Mouse (Mus musculus) olfactory bulb, adult 2 months (tissue): ENCODE measurements around the gene Itgb8.

Experiments
- CTCF ChIP-seq: fragments of 200-500 bp; IDR thresholded peaks from 2 replicates; pipeline ENCODE4 v1.5.1; 2012; ENCODE audit warnings: low read depth, mild to moderate bottlenecking, low read length, moderate library complexity; ENCODE audit not compliant: insufficient read depth
- POLR2A ChIP-seq: fragments of 200-500 bp; IDR thresholded peaks from 2 replicates; pipeline ENCODE4 v1.6.1; 2012; ENCODE audit warnings: mild to moderate bottlenecking, low read depth, low read length, moderate library complexity; ENCODE audit not compliant: insufficient read depth

GRCm38 (mm10) chr12:119241071-119241470 is 2.5 kb upstream of the Itgb8 start:
- TF ChIP-seq CTCF: no peak
- TF ChIP-seq POLR2A: no peak
